Mouse (Mus musculus) Patski (cell line): Measurements from ENCODE around the gene Csad. TPM values are rescaled to one million over a fixed set of nuclear protein-coding genes. Genes with fewer than 3 reads are reported as not detected.
A peak's percentile ranks its signal among the peaks of the same experiment; 100 is the strongest.

ENCODE experiments used
- ATAC-seq: fragments of 100-300 bp; one replicate; pipeline ENCODE4 v1.8.0; 2021
- CTCF ChIA-PET: fragments of 350-600 bp; sonication (Branson Sonifier 250); formaldehyde crosslinking; loops from one replicate; lab custom pipeline; 2022; ENCODE audit warnings: inconsistent platforms; lab: Charles Lee
- POLR2A ChIA-PET: fragments of 350-600 bp; sonication (Branson Sonifier 250); formaldehyde crosslinking; loops from one replicate; lab custom pipeline; 2022; ENCODE audit warnings: antibody characterized with exemption, inconsistent platforms; lab: Charles Lee
- DNase-seq: peaks from one replicate; pipeline ENCODE4 v3.0.0-alpha.2; 2011; ENCODE audit warnings: low read depth, low spot score
- H3K27me3 ChIP-seq: fragments of 371-371 bp; one replicate; pipeline ENCODE4 v1.5.1; 2021
- CTCF ChIP-seq: fragments of 100-300 bp; IDR thresholded peaks from one replicate; pipeline ENCODE4 v1.5.1; 2021
- in situ Hi-C: fragments of 300-500 bp; cut with MboI; formaldehyde crosslinking; loops from 3 replicates; pipeline ENCODE4 v1.11.1; 2018; ENCODE audit warnings: low pct_unique_long_range_greater_than_20kb, mixed read lengths
- polyA plus RNA-seq: library from polyadenylated mRNA; unstranded; gene quantifications from one replicate; pipeline ENCODE4 v1.2.3, GENCODE M21; 2021

The Csad gene
- polyA plus RNA-seq, 1 experiment from 2014 or later: 79.6 TPM

GRCm38 (mm10) chr15:102191699-102192098, 12.8 kb downstream of the Csad start:
- DNase-seq (no peak), ATAC-seq (no peak)
- POLR2A ChIA-PET: interaction anchor here (1.1 to 3.3 kb wide), 2 partner anchors 12 to 25 kb away, joined by 5 to 14 read pairs; partner anchors contain the start of genes Csad and Zfp740
- TF ChIP-seq CTCF: no peak
- in situ Hi-C loops: no loop called here
- no peaks in the 10 kb centered on the region for H3K27me3 ChIP-seq
- CTCF ChIA-PET: interaction anchor here (1.2 kb wide), 1 partner anchor 30 kb away, joined by 3 read pairs; no protein-coding TSS in a partner anchor

GRCm38 (mm10) chr15:102188883-102189282, 15.6 kb downstream of the Csad start:
- ATAC-seq (no peak), DNase-seq (no peak)
- POLR2A ChIA-PET: interaction anchor here (1.2 kb wide), 1 partner anchor 15 kb away, joined by 4 read pairs; the partner anchor contains the start of gene Csad
- no peaks in the 10 kb centered on the region for H3K27me3 ChIP-seq
- CTCF ChIA-PET: interaction anchor here (1.1 kb wide), 1 partner anchor 35 kb away, joined by 4 read pairs; no protein-coding TSS in a partner anchor
- in situ Hi-C loops: no loop called here
- no peak for TF ChIP-seq CTCF

GRCm38 (mm10) chr15:102188096-102188495, 16.4 kb downstream of the Csad start:
- ATAC-seq (no peak), DNase-seq (no peak)

GRCm38 (mm10) chr15:102186239-102186638, 18.3 kb downstream of the Csad start:
- ChIA-PET POLR2A (interaction anchor here (0.6 to 1.1 kb wide), 2 partner anchors 10 to 57 kb away, joined by 3 to 5 read pairs; no protein-coding TSS in a partner anchor), CTCF (interaction anchor here (0.7 kb wide), 1 partner anchor 38 kb away, joined by 3 read pairs; no protein-coding TSS in a partner anchor)
- TF ChIP-seq CTCF: no peak

More at GRCm38 (mm10) chr15:102188096-102188495, 16.4 kb downstream of the Csad start:
- H3K27me3 ChIP-seq: no peaks in the 10 kb centered on the region
- no peak for TF ChIP-seq CTCF
- in situ Hi-C loops: no loop called here
- ChIA-PET CTCF (interaction anchor here (1.1 kb wide), 1 partner anchor 36 kb away, joined by 4 read pairs; no protein-coding TSS in a partner anchor), POLR2A (no interaction called here)

GRCm38 (mm10) chr15:102183076-102183475, 21.4 kb downstream of the Csad start:
- H3K27me3 ChIP-seq: no peaks in the 10 kb centered on the region
- CTCF ChIA-PET: no interaction called here
- ATAC-seq: no peak
- DNase-seq: no peak
- POLR2A ChIA-PET: no interaction called here
- TF ChIP-seq CTCF: no peak
- in situ Hi-C loops: no loop called here

More at GRCm38 (mm10) chr15:102186239-102186638, 18.3 kb downstream of the Csad start:
- ATAC-seq (no peak), DNase-seq (no peak)
- H3K27me3 ChIP-seq: no peaks in the 10 kb centered on the region
- in situ Hi-C loops: no loop called here

- no peak for ATAC-seq
- no peaks in the 10 kb centered on the region for H3K27me3 ChIP-seq
- in situ Hi-C loops: loop anchor here (5.0 kb wide), 1 partner anchor 42 kb away; no protein-coding TSS in a partner anchor
- DNase-seq: no peak
- no peak for TF ChIP-seq CTCF
- CTCF ChIA-PET: interaction anchor here (1.3 to 6.1 kb wide), 4 partner anchors 11 to 43 kb away, joined by 3 to 71 read pairs (median 4); no protein-coding TSS in a partner anchor
- POLR2A ChIA-PET: interaction anchor here (0.7 to 1.6 kb wide), 3 partner anchors 25 to 44 kb away, joined by 3 to 4 read pairs (median 3); no protein-coding TSS in a partner anchor
These were observed 24.6 kb downstream of the Csad start for GRCm38 (mm10) chr15:102179924-102180323.

- CTCF ChIA-PET: interaction anchor here (1.3 to 6.1 kb wide), 2 partner anchors 44 to 71 kb away, joined by 5 to 71 read pairs; no protein-coding TSS in a partner anchor
- no peak for TF ChIP-seq CTCF
- POLR2A ChIA-PET: interaction anchor here (1.1 kb wide), 1 partner anchor 45 kb away, joined by 3 read pairs; no protein-coding TSS in a partner anchor
- H3K27me3 ChIP-seq: no peaks in the 10 kb centered on the region
- DNase-seq (no peak), ATAC-seq (no peak)
- in situ Hi-C loops: loop anchor here (5.0 kb wide), 1 partner anchor 43 kb away; no protein-coding TSS in a partner anchor
These were observed 25.4 kb downstream of the Csad start for GRCm38 (mm10) chr15:102179106-102179505.

- CTCF ChIA-PET: interaction anchor here (0.7 to 6.1 kb wide), 10 partner anchors 10 to 71 kb away, joined by 3 to 71 read pairs (median 4); partner anchors contain the start of gene Csad
- no peaks in the 10 kb centered on the region for H3K27me3 ChIP-seq
- in situ Hi-C loops: loop anchor here (5.0 kb wide), 1 partner anchor 44 kb away; no protein-coding TSS in a partner anchor
- ATAC-seq (peak; percentile 44), DNase-seq (no peak)
- POLR2A ChIA-PET: interaction anchor here (1.2 to 1.3 kb wide), 2 partner anchors 43 to 46 kb away, joined by 3 to 5 read pairs; no protein-coding TSS in a partner anchor
- peak; percentile 97 for TF ChIP-seq CTCF
These were observed 26.2 kb downstream of the Csad start for GRCm38 (mm10) chr15:102178279-102178678.

GRCm38 (mm10) chr15:102177417-102177816, 27.1 kb downstream of the Csad start:
- ChIA-PET POLR2A (interaction anchor here (1.2 to 1.3 kb wide), 2 partner anchors 44 to 47 kb away, joined by 3 to 5 read pairs; no protein-coding TSS in a partner anchor), CTCF (interaction anchor here (0.7 to 6.1 kb wide), 10 partner anchors 9 to 58 kb away, joined by 3 to 71 read pairs (median 4); partner anchors contain the start of gene Csad)
- TF ChIP-seq CTCF: no peak
- DNase-seq (no peak), ATAC-seq (no peak)
- no peaks in the 10 kb centered on the region for H3K27me3 ChIP-seq
- in situ Hi-C loops: loop anchor here (5.0 kb wide), 1 partner anchor 45 kb away; no protein-coding TSS in a partner anchor

- in situ Hi-C loops: loop anchor here (5.0 kb wide), 1 partner anchor 46 kb away; no protein-coding TSS in a partner anchor
- no peak for TF ChIP-seq CTCF
- ChIA-PET CTCF (interaction anchor here (1.8 to 6.1 kb wide), 4 partner anchors 11 to 59 kb away, joined by 3 to 71 read pairs (median 9); partner anchors contain the start of gene Csad), POLR2A (interaction anchor here (1.1 kb wide), 2 partner anchors 10 to 30 kb away, joined by 3 to 4 read pairs; no protein-coding TSS in a partner anchor)
- ATAC-seq: no peak
- H3K27me3 ChIP-seq: no peaks in the 10 kb centered on the region
- no peak for DNase-seq
These were observed 27.8 kb downstream of the Csad start for GRCm38 (mm10) chr15:102176571-102177316.
